Mouse (Mus musculus): ENCODE results near the gene Kif26a.

- TF ChIP-seq MYOG (IDR thresholded peaks at IDR 0.05; ENCODE audit: control insufficient read depth in 1 of 3, insufficient read depth in 1 of 3, insufficient read length in 2 of 3, low read depth in 2 of 3) (no peak), POLR2A (IDR thresholded peaks at IDR 0.05; ENCODE audit: insufficient read length, low read depth) (no peak), E2F4 (IDR thresholded peaks at IDR 0.05; ENCODE audit: insufficient read depth) (no peak), USF1 (IDR thresholded peaks at IDR 0.05; ENCODE audit: low read depth) (no peak), MAX (IDR thresholded peaks at IDR 0.05; ENCODE audit: low read depth) (no peak), POLR2AphosphoS2 (IDR thresholded peaks at IDR 0.05; ENCODE audit: insufficient read length, low read depth) (no peak), TCF3 (IDR thresholded peaks at IDR 0.05; ENCODE audit: insufficient read length, low read depth) (no peak), MYOD1 (IDR thresholded peaks at IDR 0.05; ENCODE audit: control insufficient read depth in 1 of 3, insufficient read length in 2 of 3, low read depth in 2 of 3) (no peak), TCF12 (IDR thresholded peaks at IDR 0.05; ENCODE audit: insufficient read depth, poor library complexity, severe bottlenecking) (no peak), REST (IDR thresholded peaks at IDR 0.05; ENCODE audit: insufficient read depth, insufficient read length) (no peak)
Measured at GRCm38 (mm10) chr12:112221754-112222439, 75.9 kb downstream of the Kif26a start.

Data from myocyte (in vitro differentiated cells).